Mouse (Mus musculus) kidney, postnatal 14 days (tissue): ENCODE measurements at regions not wholly inside any gene's neighbourhood (a gene's known extent, or its start where the extent isn't known, plus 50 kb on each side); places are given as distances from the start of the nearest gene placed in this dataset.
A peak's percentile ranks its signal among the peaks of the same experiment; 100 is the strongest.

Experiments used
- DNase-seq: peaks from one replicate; pipeline ENCODE4 v3.0.0; 2022; ENCODE audit warnings: mixed read lengths

- DNase-seq: no peak
Measured at GRCm38 (mm10) chr14:98477416-98477815, 307.9 kb upstream of the Dach1 start.

GRCm38 (mm10) chr14:98471803-98472509, 302.4 kb upstream of the Dach1 start:
- DNase-seq: peak; percentile 17

GRCm38 (mm10) chr14:98454461-98454860, 284.9 kb upstream of the Dach1 start:
- no peak for DNase-seq

- no peak for DNase-seq
Measured at GRCm38 (mm10) chr14:98452191-98452590, 282.6 kb upstream of the Dach1 start.

GRCm38 (mm10) chr14:98449568-98449967, 280.0 kb upstream of the Dach1 start:
- no peak for DNase-seq

GRCm38 (mm10) chr14:98442411-98442810, 272.8 kb upstream of the Dach1 start:
- DNase-seq: no peak

- no peak for DNase-seq
Measured at GRCm38 (mm10) chr14:98441954-98442353, 272.4 kb upstream of the Dach1 start.

GRCm38 (mm10) chr14:98431959-98432358, 262.4 kb upstream of the Dach1 start:
- no peak for DNase-seq

GRCm38 (mm10) chr14:98417719-98418118, 248.2 kb upstream of the Dach1 start:
- DNase-seq: no peak

- DNase-seq: peak; percentile 3
Measured at GRCm38 (mm10) chr14:98414201-98414600, 244.6 kb upstream of the Dach1 start.

GRCm38 (mm10) chr14:98405936-98406635, 236.5 kb upstream of the Dach1 start:
- peak; percentile 18 for DNase-seq

- no peak for DNase-seq
Measured at GRCm38 (mm10) chr14:98404026-98404425, 234.5 kb upstream of the Dach1 start.

- DNase-seq: no peak
Measured at GRCm38 (mm10) chr14:98387871-98388270, 218.3 kb upstream of the Dach1 start.
